22 mouse cellular contexts compared by ENCODE assay signal in genomic region chr2:109992448-109993073, GRCm38 (mm10). TPM values are rescaled to one million over a fixed set of nuclear protein-coding genes. Genes with fewer than 3 reads are reported as not detected.
DNase-seq lines count a peak whose midpoint lies in the region; ATAC-seq and TF ChIP-seq lines count a peak whose summit lies in the region.
"Had no signal": no experiment of that assay in that cellular context is flagged by ENCODE, and none has a peak within 500 bp of the region (broad histone marks: within the 10 kb centered on the region; RNA-seq: fewer than 3 reads in every experiment).

No protein-coding gene starts in this region.

- no peak for DNase-seq in CH12.LX (ENCODE audit: extremely low read depth)
- DNase-seq in Muller cell, postnatal 12 days (ENCODE audit: inconsistent ontology term), result peak; percentile 75
- no peak for DNase-seq in ovary, adult 18-20 months (ENCODE audit: low spot score)
- DNase-seq in left cerebral cortex, postnatal 25 days (ENCODE audit: low spot score in 2 of 2), result no peak
- no peak for DNase-seq in midbrain, embryonic 11.5 days (ENCODE audit: low spot score, missing footprints)
- DNase-seq: adrenal gland, postnatal 36 days; cerebellum, adult 18-20 months; cerebellum, postnatal 36 days; gastrocnemius, postnatal 10 days; kidney, postnatal 14 days; lung, embryonic 14.5 days; lung, postnatal 36 days; spleen, adult 18-20 months had no signal

- in situ Hi-C loops in CH12.LX (cut with MboI; ENCODE audit: low pct_ligation_motif_present, low pct_unique_long_range_greater_than_20kb, low sequenced_read_pairs), result no loop called here

- ATAC-seq in intestine, embryonic 16.5 days, result peak; percentile 62
- ATAC-seq in stomach, embryonic 15.5 days (ENCODE audit: insufficient read depth, low FRiP score, low read depth), result peak; percentile 81
- no peak for ATAC-seq in midbrain, embryonic 11.5 days (ENCODE audit: low FRiP score)
- ATAC-seq: forebrain, embryonic 13.5 days had no signal

- no peak for TF ChIP-seq RAD21 in CH12.LX (IDR thresholded peaks at IDR 0.05; ENCODE audit: low read depth, low read length)

- no peak overlapping the region; the same call in 1 of the 2 replicates for H3K9ac ChIP-seq in CH12.LX (ENCODE audit: insufficient read depth, low read depth)
- no peak overlapping the region for H3K9ac ChIP-seq in intestine, embryonic 16.5 days (ENCODE audit: low read depth, low read length)
- no peak overlapping the region for H3K9ac ChIP-seq in stomach, embryonic 15.5 days
- no peak overlapping the region for H3K9ac ChIP-seq in midbrain, embryonic 11.5 days (ENCODE audit: low read length)
- H3K9ac ChIP-seq: forebrain, embryonic 13.5 days; heart, embryonic 15.5 days; limb, embryonic 12.5 days; liver, embryonic 13.5 days; lung, embryonic 14.5 days had no signal

- H3K4me2 ChIP-seq in CH12.LX (ENCODE audit: insufficient read depth, low read depth, poor library complexity, severe bottlenecking), result peak overlapping the region; percentile 71
- peak overlapping the region; percentile 37 for H3K4me2 ChIP-seq in intestine, embryonic 16.5 days (ENCODE audit: low read depth, low read length)
- no peak overlapping the region for H3K4me2 ChIP-seq in stomach, embryonic 15.5 days
- H3K4me2 ChIP-seq in midbrain, embryonic 11.5 days, result no peak overlapping the region
- H3K4me2 ChIP-seq: forebrain, embryonic 13.5 days; heart, embryonic 15.5 days; limb, embryonic 12.5 days; lung, embryonic 14.5 days had no signal

- TF ChIP-seq CTCF in CH12.LX (conservative IDR thresholded peaks at IDR 0.05 in 1 of 2, IDR thresholded peaks at IDR 0.05 in 1 of 2; ENCODE audit: low read depth in 2 of 2, low read length in 2 of 2), result no peak

- intact Hi-C loops in left cerebral cortex, postnatal 25 days (cut with DNase I), result no loop called here

- dilution Hi-C loops in CH12.LX (cut with MboI; ENCODE audit: extremely low pct_ligation_motif_present, extremely low pct_unique_long_range_greater_than_20kb, low sequenced_read_pairs), result no loop called here

- peaks cover 0 to 3% of the 10 kb centered on the region in 2 experiments for H3K36me3 ChIP-seq in CH12.LX (replicated peaks in 1 of 2; ENCODE audit: control insufficient read depth in 1 of 2, insufficient read depth in 1 of 2, low read length in 1 of 2)
- no peaks in the 10 kb centered on the region for H3K36me3 ChIP-seq in intestine, embryonic 16.5 days (ENCODE audit: control insufficient read depth, insufficient read depth, low read length)
- H3K36me3 ChIP-seq in stomach, embryonic 15.5 days, result no peaks in the 10 kb centered on the region
- H3K36me3 ChIP-seq in midbrain, embryonic 11.5 days (ENCODE audit: control insufficient read depth, insufficient read depth, low read length), result no peaks in the 10 kb centered on the region
- H3K36me3 ChIP-seq: heart, embryonic 15.5 days; hindbrain, embryonic 10.5 days; limb, embryonic 12.5 days; liver, embryonic 13.5 days had no signal

- 60% methylated on average over 11 of the region's 11 CpGs for WGBS in intestine, embryonic 16.5 days
- 55% methylated on average over 11 of the region's 11 CpGs for WGBS in stomach, embryonic 15.5 days
- WGBS in midbrain, embryonic 11.5 days, result 38% methylated on average over 11 of the region's 11 CpGs

- H3K79me2 ChIP-seq in CH12.LX (replicated peaks; ENCODE audit: control insufficient read depth, extremely low read depth, insufficient read depth, poor library complexity, severe bottlenecking), result no peaks in the 10 kb centered on the region

- TF ChIP-seq POLR2A in CH12.LX (IDR thresholded peaks at IDR 0.05; ENCODE audit: low read depth, low read length), result no peak

- no peak for TF ChIP-seq EP300 in CH12.LX (IDR thresholded peaks at IDR 0.05; ENCODE audit: low read length)

- no peaks in the 10 kb centered on the region for H3K9me3 ChIP-seq in CH12.LX (replicated peaks; ENCODE audit: low read length)
- no peaks in the 10 kb centered on the region for H3K9me3 ChIP-seq in intestine, embryonic 16.5 days (ENCODE audit: control insufficient read depth, low read length)
- no peaks in the 10 kb centered on the region for H3K9me3 ChIP-seq in stomach, embryonic 15.5 days
- no peaks in the 10 kb centered on the region for H3K9me3 ChIP-seq in midbrain, embryonic 11.5 days (ENCODE audit: control insufficient read depth, low read length)
- H3K9me3 ChIP-seq: forebrain, embryonic 13.5 days; heart, embryonic 15.5 days; hindbrain, embryonic 10.5 days; limb, embryonic 12.5 days; liver, embryonic 13.5 days; midbrain, embryonic 10.5 days had no signal

- no peaks in the 10 kb centered on the region for H3K27me3 ChIP-seq in CH12.LX (replicated peaks)
- H3K27me3 ChIP-seq in intestine, embryonic 16.5 days (replicated peaks; ENCODE audit: control insufficient read depth, insufficient read depth, low read length), result no peaks in the 10 kb centered on the region
- H3K27me3 ChIP-seq in stomach, embryonic 15.5 days (replicated peaks), result no peaks in the 10 kb centered on the region
- no peaks in the 10 kb centered on the region for H3K27me3 ChIP-seq in midbrain, embryonic 11.5 days (ENCODE audit: control insufficient read depth, insufficient read depth, low read length)
- H3K27me3 ChIP-seq: heart, embryonic 15.5 days; limb, embryonic 12.5 days had no signal

- no peak overlapping the region for H3K27ac ChIP-seq in CH12.LX (ENCODE audit: insufficient read depth, low read depth)
- H3K27ac ChIP-seq in intestine, embryonic 16.5 days (ENCODE audit: low read length), result peak overlapping the region; percentile 78
- peak overlapping the region; percentile 61; the same call in 1 of the 2 replicates for H3K27ac ChIP-seq in stomach, embryonic 15.5 days
- H3K27ac ChIP-seq in midbrain, embryonic 11.5 days (ENCODE audit: low read depth, low read length), result no peak overlapping the region
- H3K27ac ChIP-seq: forebrain, embryonic 13.5 days; heart, embryonic 15.5 days; hindbrain, embryonic 10.5 days; limb, embryonic 12.5 days; liver, embryonic 13.5 days; midbrain, embryonic 10.5 days had no signal

- H3K4me3 ChIP-seq in CH12.LX (replicated peaks in 1 of 3; ENCODE audit: low read depth in 2 of 3, low read length in 2 of 3, poor library complexity in 1 of 3), result no peak overlapping the region
- no peak overlapping the region for H3K4me3 ChIP-seq in intestine, embryonic 16.5 days (ENCODE audit: low read length)
- no peak overlapping the region for H3K4me3 ChIP-seq in stomach, embryonic 15.5 days (replicated peaks)
- H3K4me3 ChIP-seq in midbrain, embryonic 11.5 days (ENCODE audit: low read depth, low read length), result no peak overlapping the region
- H3K4me3 ChIP-seq: erythroblast, embryonic 14.5 days; forebrain, embryonic 13.5 days; heart, embryonic 15.5 days; hindbrain, embryonic 10.5 days; limb, embryonic 12.5 days; liver, embryonic 13.5 days; midbrain, embryonic 10.5 days had no signal

- no peaks in the 10 kb centered on the region for H3K4me1 ChIP-seq in CH12.LX (ENCODE audit: control insufficient read depth in 1 of 2, insufficient read depth in 2 of 2)
- H3K4me1 ChIP-seq in intestine, embryonic 16.5 days (ENCODE audit: control insufficient read depth, insufficient read depth, low read length), result peaks cover 32% of the 10 kb centered on the region
- H3K4me1 ChIP-seq in stomach, embryonic 15.5 days, result peaks cover 14% of the 10 kb centered on the region
- peaks cover 18% of the 10 kb centered on the region for H3K4me1 ChIP-seq in midbrain, embryonic 11.5 days (ENCODE audit: control insufficient read depth, insufficient read depth, low read length)

TF ChIP-seq in CH12.LX, 34 proteins besides CTCF, POLR2A, EP300 and RAD21:
- TF ChIP-seq BHLHE40 (IDR thresholded peaks at IDR 0.05; ENCODE audit: low read depth, low read length) (peak; percentile 57), E2F4 (IDR thresholded peaks at IDR 0.05; ENCODE audit: insufficient replicate concordance, low read depth, low read length) (no peak)
TF ChIP-seq in CH12.LX: peak in this region for 1.

RNA-seq across cellular contexts. Expression of gene Ccdc34, which starts 25.1 kb away (rescaled TPM):
- 15.5 and 17.2 TPM in 2 replicates for total RNA-seq in CH12.LX (2012; rRNA removed)
- total RNA-seq in CH12.LX (2014; rRNA removed), result 22.4 and 25.6 TPM in 2 replicates
- 42.6 and 44.6 TPM in 2 replicates for polyA plus RNA-seq in CH12.LX (2012; ENCODE audit: insufficient read length, low read depth)
- 34.5 and 40.0 TPM in 2 replicates for polyA plus RNA-seq in intestine, embryonic 16.5 days (2015; fragmentation: Nextera tagmentation; extraction: Ambion mirVana)
- 47.4 and 47.6 TPM in 2 replicates for polyA plus RNA-seq in stomach, embryonic 15.5 days (2015; fragmentation: Nextera tagmentation; extraction: Ambion mirVana)
- 10 to 100 TPM; 13.2 to 14.2 TPM for total RNA-seq in left cerebral cortex, postnatal 25 days (2021)
- polyA plus RNA-seq in midbrain, embryonic 11.5 days (2014; fragmentation: Nextera tagmentation; extraction: Ambion mirVana), result 59.0 and 67.9 TPM in 2 replicates

Comparison
In these comparisons a context has a peak if more than half of its experiments do, and no peak if none do; other contexts are left out.
1. H3K27ac ChIP-seq: peak in intestine, embryonic 16.5 days (single experiment) and stomach, embryonic 15.5 days (single experiment); none in CH12.LX (single experiment) and midbrain, embryonic 11.5 days (single experiment).
2. H3K4me2 ChIP-seq: peak in CH12.LX (single experiment) and intestine, embryonic 16.5 days (single experiment); none in stomach, embryonic 15.5 days (single experiment) and midbrain, embryonic 11.5 days (single experiment).